Mouse (Mus musculus): ENCODE results near the gene Zfp784.

- TF ChIP-seq EP300 (IDR thresholded peaks at IDR 0.05; ENCODE audit: low read depth) (no peak), CTCF (IDR thresholded peaks at IDR 0.05; ENCODE audit: low read depth) (no peak)
These were observed 36.7 kb upstream of the Zfp784 start for GRCm38 (mm10) chr7:5074984-5075383.

All from heart, postnatal 0 days (tissue).